9 mouse cellular contexts compared by ENCODE assay signal in genomic region chr17:81666551-81666950, GRCm38 (mm10).
DNase-seq lines count a peak whose midpoint lies in the region; ATAC-seq and TF ChIP-seq lines count a peak whose summit lies in the region.
"Had no signal": no experiment of that assay in that cellular context is flagged by ENCODE, and none has a peak within 500 bp of the region (broad histone marks: within the 10 kb centered on the region; RNA-seq: fewer than 3 reads in every experiment).

No protein-coding gene starts in this region.

- H3K36me3 ChIP-seq in lung, postnatal 0 days (ENCODE audit: insufficient read depth, low read length) = no peaks in the 10 kb centered on the region

- no peaks in the 10 kb centered on the region for H3K27me3 ChIP-seq in cerebellum, adult 2 months (ENCODE audit: control insufficient read depth, insufficient read depth, low read length)
- no peaks in the 10 kb centered on the region for H3K27me3 ChIP-seq in lung, postnatal 0 days (replicated peaks; ENCODE audit: insufficient read depth, low read length)

- peak overlapping the region; percentile 12 for H3K4me3 ChIP-seq in cerebellum, adult 2 months (replicated peaks; ENCODE audit: insufficient read depth, low read depth, low read length)
- no peak overlapping the region for H3K4me3 ChIP-seq in lung, postnatal 0 days (ENCODE audit: low read depth, low read length)
- H3K4me3 ChIP-seq: myocyte had no signal

- no peak overlapping the region for H3K9ac ChIP-seq in lung, postnatal 0 days (replicated peaks; ENCODE audit: low read depth)

- peak in 1 of 2 experiments; percentile 56 for DNase-seq in cerebellum, adult 2 months
- DNase-seq in cerebellum, adult 11-12 months = no peak
- DNase-seq in kidney, adult 9 months = peak; percentile 50
- no peak for DNase-seq in kidney, adult 18-20 months
- DNase-seq in ZHBTc4 (ENCODE audit: low read depth, low spot score) = peak; percentile 31
- peak; percentile 74 for DNase-seq in lung, postnatal 0 days (ENCODE audit: low spot score)
- no peak for DNase-seq in adrenal gland, adult 8-10 months
- DNase-seq in frontal cortex, postnatal 14 days (ENCODE audit: low spot score in 2 of 2) = no peak

- TF ChIP-seq EP300 in lung, postnatal 0 days (IDR thresholded peaks at IDR 0.05) = no peak

- peaks cover 3% of the 10 kb centered on the region; the same call in 1 of the 2 replicates for H3K4me1 ChIP-seq in cerebellum, adult 2 months (ENCODE audit: control insufficient read depth, insufficient read depth, low read length)
- H3K4me1 ChIP-seq in lung, postnatal 0 days (ENCODE audit: insufficient read depth, low read depth, low read length) = no peaks in the 10 kb centered on the region; the same call in 1 of the 2 replicates

- no peaks in the 10 kb centered on the region for H3K9me3 ChIP-seq in lung, postnatal 0 days (ENCODE audit: low read length)

- H3K4me2 ChIP-seq in lung, postnatal 0 days (replicated peaks; ENCODE audit: low read depth, low read length) = no peak overlapping the region

- no peak for TF ChIP-seq POLR2A in cerebellum, adult 2 months (IDR thresholded peaks at IDR 0.05; ENCODE audit: borderline replicate concordance, insufficient read depth, low read length)

- WGBS in cerebellum, adult 2 months = 47% methylated on average over 2 of the region's 2 CpGs
- WGBS in lung, postnatal 0 days = 23% methylated on average over 2 of the region's 2 CpGs

- H3K27ac ChIP-seq in cerebellum, adult 2 months (ENCODE audit: insufficient read depth, low read length) = no peak overlapping the region
- H3K27ac ChIP-seq in lung, postnatal 0 days (ENCODE audit: low read length) = no peak overlapping the region

- peak; percentile 25; the same call in 1 of the 2 replicates for TF ChIP-seq CTCF in cerebellum, adult 2 months (IDR thresholded peaks at IDR 0.05; ENCODE audit: borderline replicate concordance, insufficient read depth, low read depth, low read length)
- TF ChIP-seq CTCF in lung, postnatal 0 days (IDR thresholded peaks at IDR 0.05) = peak; percentile 80

- no peak for ATAC-seq in lung, postnatal 0 days

Comparison
In these comparisons a context has a peak if more than half of its experiments do, and no peak if none do; other contexts are left out.
1. DNase-seq: peak in kidney, adult 9 months (single experiment), ZHBTc4 (single experiment) and lung, postnatal 0 days (single experiment); none in cerebellum, adult 11-12 months (single experiment), kidney, adult 18-20 months (single experiment), adrenal gland, adult 8-10 months (single experiment) and frontal cortex, postnatal 14 days (0 of 2).